Mouse (Mus musculus) gastrocnemius, postnatal 14 days (tissue): ENCODE data around the gene Sdcbp2. TPM values are rescaled to one million over a fixed set of nuclear protein-coding genes. Genes with fewer than 3 reads are reported as not detected.
A peak's percentile ranks its signal among the peaks of the same experiment; 100 is the strongest.
"Not testable (repeated sequence)": the region's sequence is repeated elsewhere in the genome, so short reads cannot be mapped to it uniquely, and the experiment has no call there.

Experiments
- DNase-seq: peaks from one replicate; pipeline ENCODE4 v3.0.0; 2021; ENCODE audit warnings: mixed read lengths
- intact Hi-C: fragments of 180-260 bp; cut with DNase I; formaldehyde crosslinking; loops from one replicate; pipeline ENCODE4 v1.15.1; 2025; ENCODE audit warnings: low total_unique reads
- total RNA-seq, 2 experiments: library from RNA; stranded (reverse); gene quantifications; 2 replicates each; pipeline ENCODE4 v1.2.3; 2021

The Sdcbp2 gene
- total RNA-seq, 2 experiments from 2014 or later, result 0.64 to 0.91 TPM

DNA sequence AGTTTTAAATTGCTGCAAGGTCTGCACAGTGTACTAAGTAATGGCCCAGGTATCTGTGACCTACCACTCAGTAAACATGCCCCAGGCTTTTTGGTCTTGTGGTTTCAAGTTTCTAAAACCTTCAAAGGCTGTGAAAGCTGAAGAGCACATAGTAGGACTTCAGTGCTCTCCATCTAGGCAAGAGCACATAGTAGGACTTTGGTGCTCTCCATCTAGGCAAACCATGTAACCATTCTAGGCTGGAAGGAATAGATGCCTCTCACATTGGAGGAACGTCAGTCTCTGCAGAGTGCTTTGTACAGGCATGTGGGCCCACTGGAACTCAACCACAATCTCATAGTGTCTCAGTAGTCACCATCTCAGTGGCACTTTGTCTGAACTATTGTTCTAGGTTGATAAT lies 8.4 kb upstream of the Sdcbp2 start:
- no peak for DNase-seq
- intact Hi-C loops, result no loop called here

DNA sequence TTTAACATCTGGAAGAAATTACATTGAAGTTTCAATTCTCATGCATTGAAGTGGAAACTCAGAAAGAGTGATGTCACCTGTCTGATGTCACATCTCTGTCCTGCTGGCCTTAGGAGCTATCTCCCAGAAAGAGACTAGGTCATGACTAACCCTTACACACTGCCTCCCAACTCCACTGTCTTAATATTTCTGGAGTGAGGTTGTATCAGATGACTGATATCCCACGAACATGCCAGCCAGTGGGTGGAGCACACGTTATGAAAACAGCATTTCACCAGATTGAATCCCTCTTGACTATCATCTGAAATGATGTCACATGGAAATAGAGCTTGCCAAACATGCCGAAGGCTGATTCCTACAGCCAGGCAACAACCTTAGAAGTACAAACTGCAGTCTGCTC lies 7.4 kb upstream of the Sdcbp2 start:
- intact Hi-C loops, result no loop called here
- no peak for DNase-seq

DNA sequence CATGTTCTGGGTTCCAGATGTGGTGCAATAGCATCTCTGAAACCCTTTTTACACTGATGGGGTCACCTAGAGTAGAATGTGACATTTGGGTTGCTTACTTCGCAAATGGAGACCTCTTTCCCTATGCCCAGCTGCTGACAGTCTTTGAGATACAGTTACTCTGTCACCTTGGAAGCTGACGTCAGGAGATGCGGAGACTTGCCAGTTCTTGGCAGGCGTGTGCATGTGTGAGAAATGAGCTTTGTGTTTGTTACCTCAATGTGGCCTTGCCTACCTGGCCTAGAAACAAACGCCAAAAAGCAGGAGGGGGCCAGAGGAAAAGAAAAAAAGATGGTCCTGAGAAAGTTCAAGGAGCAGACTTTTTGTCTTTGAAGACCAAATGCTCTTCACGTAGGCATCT lies 5.6 kb upstream of the Sdcbp2 start:
- intact Hi-C loops, result no loop called here
- no peak for DNase-seq

DNA sequence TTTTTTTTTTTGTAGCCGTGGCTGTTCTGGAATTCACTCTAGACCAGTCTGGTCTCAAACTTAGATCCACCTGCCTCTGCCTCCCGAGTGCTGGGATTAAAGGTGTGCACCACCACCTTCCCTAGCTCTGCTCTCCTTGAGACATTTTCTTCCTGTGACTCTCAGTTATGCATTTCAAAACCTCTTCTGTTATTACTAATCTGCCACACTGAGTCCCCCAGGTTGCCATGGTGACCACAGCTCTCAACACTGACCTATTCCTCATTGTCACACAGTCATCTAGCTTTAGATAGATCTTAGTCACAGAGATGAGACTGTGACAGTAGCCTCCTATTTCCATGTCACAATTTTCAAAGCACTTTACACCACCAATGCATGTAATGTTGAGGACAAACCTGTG lies 3.0 kb upstream of the Sdcbp2 start:
- no peak for DNase-seq
- intact Hi-C loops, result no loop called here

DNA sequence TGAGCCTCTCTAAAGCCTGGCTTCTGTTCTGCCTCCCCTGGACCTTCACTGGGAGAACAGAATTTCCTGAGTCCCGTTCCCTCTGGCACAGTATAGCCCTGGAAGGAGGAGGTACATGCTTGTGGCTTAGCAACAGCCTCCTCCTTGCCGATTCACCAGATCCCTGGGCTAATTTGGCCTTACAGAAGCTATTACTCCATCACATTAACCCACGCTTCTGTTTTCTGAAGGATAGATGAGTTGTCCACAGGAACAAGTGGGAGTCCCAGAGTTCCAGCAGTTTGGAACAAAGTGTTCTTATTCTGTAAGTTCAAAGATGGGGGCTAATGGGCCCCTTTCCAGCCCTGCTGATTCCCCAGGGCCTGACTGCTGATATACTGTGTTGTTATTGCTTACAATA lies 1.2 kb downstream of the Sdcbp2 start:
- intact Hi-C loops, result no loop called here
- no peak for DNase-seq

DNA sequence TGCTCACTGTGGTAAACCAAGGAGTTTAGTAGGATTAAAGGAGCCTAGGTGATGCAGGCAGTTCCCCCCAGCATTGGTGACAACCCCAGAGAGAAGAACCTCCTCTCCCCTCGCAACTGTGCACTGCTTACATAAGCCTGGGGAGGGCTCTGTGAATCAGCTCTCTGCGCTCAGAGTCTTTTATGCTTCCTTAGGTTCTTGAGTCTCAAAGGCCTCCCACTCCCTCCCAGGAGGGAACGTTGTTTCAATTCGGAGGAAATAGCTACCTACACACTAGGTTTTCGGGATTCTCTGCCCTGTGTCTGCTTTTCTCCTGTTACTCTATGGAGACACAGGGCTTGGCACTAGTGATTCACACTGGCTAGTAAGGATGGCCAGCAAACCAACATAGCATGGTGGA lies 2.2 kb downstream of the Sdcbp2 start:
- DNase-seq, result no peak
- intact Hi-C loops, result no loop called here

DNA sequence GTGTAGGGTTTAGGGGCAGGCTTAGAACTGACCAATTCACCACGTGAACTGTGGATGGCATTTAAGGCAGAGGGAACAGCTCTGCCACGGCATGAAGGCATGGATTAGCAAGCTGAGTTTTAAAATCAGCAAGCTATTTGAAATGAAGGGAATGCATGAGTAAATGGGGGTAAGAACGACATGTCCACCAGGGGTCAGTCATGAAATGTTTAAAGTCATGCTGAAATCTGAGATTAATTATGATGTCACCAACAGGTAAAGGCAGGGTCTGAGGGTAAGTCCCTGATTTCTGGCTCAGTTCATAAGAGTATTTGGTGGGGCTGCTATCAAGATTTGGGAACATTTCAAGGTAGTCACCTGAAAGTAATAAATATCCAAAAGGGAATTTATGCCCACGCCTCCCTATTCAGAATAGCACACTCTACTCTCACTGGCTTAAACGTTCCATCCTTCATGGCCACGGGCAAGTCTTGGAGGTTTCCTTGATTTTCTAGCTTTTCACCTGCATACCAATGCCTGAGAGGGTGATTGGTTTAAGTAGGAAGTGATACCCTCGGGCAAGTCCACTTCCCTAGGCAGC lies 2.8 kb downstream of the Sdcbp2 start:
- no peak for DNase-seq
- intact Hi-C loops, result no loop called here

DNA sequence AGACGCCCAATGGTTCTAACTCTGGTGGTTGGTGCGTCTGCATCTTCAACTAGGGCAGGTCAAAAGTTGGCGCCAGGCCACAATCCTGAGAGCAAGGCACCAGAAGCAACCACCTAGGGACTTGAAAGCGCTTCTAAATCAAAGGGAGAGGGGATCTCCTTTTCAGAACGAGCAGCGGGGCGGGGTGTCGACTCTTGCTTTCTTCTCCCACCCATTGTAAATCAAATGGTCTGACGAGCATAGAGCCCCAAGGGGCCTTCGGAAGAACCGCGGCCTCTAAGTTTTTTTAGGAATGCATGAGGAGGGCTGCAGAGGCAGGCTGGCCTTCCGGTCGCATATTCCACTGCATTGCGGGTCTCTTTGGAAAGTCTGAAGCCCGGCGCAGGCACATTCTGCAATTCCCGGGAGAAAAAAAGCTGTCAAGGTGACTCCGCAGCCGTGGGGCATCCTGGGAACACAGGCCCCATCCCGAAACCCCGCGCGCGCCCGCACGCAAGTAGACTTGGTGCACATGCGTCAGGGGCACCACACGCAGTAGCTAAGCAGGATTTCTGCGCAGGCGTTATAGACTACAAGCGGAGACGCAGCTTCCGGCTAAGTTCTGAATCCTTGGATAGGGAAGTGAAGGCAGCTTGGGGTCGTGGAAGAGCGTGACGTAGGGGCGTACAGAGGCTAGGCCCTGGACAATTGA lies 3.4 kb downstream of the Sdcbp2 start:
- intact Hi-C loops, result no loop called here
- DNase-seq, result peak; percentile 86

DNA sequence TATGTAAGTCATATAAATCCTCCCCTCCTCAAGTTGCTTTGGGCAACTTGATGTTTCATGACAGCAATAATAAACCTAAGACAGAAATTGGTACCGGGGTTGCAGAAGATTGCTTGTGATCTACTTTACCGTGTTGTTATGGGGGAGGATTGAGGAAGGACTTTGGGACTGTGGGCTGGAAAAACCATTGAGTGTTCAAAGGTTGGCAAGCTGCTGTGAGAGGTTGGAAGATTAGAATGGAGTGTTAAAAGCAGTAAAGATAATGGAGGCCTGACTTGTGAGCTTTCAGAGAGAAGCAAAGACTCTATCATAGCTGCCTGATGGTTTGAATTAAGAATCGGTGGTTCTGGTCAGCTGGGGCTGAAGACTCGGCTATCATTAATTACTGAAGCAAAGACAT lies 6.8 kb downstream of the Sdcbp2 start:
- intact Hi-C loops, result no loop called here

DNA sequence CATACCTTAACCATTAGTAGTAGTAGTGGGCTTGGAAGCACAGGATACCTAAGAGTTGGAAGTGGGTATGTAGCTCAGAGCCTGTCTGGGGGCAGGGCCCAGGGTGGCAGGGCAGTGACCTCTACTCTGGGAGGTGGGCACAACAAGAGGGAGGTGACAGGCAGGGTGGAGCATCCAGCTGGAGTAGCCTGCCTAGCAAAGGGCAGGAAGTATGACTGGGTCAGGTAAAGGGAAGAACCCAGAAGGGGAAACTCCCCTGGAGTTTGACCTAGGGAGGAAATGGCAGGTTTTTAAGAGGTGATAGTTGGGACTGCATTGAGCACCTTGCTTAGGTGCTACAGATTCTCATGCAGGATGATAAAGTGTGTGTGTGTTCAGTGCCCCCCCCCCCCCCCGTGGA lies 8.5 kb downstream of the Sdcbp2 start:
- intact Hi-C loops, result loop anchor here (10.0 kb wide), 1 partner anchor 104 kb away; no protein-coding TSS in a partner anchor
- no peak for DNase-seq

More for the DNA sequence above, 6.8 kb downstream of the Sdcbp2 start:
- DNase-seq, result no peak

DNA sequence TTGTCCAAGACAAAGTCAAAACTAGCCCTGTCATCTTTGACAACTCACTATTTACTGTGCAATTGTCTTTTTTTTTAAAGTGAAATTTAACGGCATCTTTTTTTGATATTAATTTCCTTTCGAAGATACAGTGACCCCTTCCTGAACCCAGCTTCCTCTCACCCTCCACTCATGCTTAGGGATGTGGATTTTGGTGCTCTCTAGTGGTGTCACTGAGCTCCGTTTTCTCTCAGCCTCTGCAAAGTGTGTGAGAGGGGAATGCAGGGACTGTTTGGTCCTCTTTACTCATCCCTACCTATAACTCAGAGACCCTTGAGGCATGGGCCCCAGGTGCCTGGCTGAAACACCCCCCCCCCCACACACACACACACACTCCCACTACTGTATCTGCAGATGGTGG lies 13.5 kb downstream of the Sdcbp2 start:
- intact Hi-C loops, result loop anchor here (5.0 to 10.0 kb wide), 2 partner anchors 41 to 99 kb away; no protein-coding TSS in a partner anchor
- DNase-seq, result no peak

DNA sequence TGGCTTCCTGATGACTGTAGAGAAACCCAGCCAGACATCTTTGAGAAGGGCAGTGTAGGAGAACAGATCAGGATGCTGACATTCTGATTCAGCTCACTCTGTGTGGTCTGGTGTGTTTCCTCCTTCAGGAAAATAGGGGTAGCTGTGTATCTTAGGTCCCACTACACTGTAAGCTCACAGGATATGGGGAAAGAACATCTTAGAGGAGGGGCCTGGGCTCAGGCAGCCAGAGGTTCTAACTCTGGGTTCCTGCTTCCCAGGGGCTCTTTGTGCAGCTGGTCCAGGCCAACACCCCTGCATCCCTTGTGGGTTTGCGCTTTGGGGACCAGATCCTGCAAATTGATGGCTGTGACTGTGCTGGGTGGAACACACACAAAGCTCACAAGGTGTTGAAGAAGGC lies 14.4 kb downstream of the Sdcbp2 start:
- intact Hi-C loops, result loop anchor here (5.0 to 10.0 kb wide), 2 partner anchors 40 to 98 kb away; no protein-coding TSS in a partner anchor
- DNase-seq, result no peak

DNA sequence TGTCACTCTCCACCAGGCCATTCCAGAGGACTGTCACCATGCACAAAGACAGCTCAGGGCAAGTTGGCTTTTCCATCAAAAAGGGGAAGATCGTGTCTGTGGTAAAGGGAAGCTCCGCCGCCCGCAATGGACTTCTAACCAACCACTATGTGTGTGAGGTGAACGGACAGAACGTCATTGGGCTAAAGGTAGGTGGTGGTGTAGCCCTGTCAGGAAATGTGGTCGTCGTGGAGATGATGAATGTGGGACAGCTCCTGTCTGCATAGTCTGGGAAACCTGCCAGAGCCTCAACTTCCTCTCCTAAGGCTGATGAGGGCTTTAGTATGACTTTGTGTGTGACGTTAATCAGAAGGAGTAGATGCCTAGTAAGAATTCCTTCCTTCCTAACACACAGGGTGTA lies 14.9 kb downstream of the Sdcbp2 start:
- DNase-seq, result no peak
- intact Hi-C loops, result loop anchor here (5.0 to 10.0 kb wide), 2 partner anchors 40 to 97 kb away; no protein-coding TSS in a partner anchor

DNA sequence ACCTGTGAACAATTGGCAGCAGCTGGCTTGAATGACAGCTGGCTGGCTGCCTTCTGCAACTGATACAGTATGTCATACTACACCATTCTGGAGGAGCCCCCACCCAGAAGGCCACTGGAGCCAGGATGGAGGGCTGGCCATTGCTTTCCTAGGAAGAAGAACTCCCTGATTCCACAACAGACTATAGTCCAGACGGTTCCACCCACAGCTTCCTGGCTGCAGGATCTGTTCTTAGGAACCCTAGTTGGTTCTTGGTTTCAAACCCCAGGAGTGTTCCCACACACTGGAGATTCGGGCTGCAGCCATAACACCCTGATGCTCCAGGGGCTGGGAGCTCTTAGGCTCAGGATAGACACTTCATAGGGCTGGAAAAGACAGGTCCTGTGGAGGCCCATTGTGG lies 25.6 kb downstream of the Sdcbp2 start:
- DNase-seq, result no peak
- intact Hi-C loops, result no loop called here

DNA sequence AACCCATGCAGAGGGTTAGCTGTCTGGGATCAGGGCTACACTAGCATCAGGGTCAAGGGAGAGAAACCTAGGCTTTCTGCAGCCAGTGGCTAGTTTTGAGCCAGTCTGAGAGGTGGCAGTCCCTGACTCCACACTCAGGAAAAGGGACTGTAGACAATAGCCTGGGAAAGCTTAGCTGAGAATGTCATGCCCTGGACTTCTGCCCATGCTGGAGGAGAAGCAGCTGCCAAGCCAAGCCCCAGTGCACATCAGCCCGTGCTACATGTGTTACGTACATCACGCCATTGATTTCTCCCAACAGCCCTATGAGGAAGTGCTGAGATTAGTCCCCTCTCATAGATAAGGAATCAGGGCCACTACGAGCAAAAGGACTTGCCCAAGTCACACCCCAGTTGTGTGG lies 29.7 kb downstream of the Sdcbp2 start:
- intact Hi-C loops, result no loop called here

DNA sequence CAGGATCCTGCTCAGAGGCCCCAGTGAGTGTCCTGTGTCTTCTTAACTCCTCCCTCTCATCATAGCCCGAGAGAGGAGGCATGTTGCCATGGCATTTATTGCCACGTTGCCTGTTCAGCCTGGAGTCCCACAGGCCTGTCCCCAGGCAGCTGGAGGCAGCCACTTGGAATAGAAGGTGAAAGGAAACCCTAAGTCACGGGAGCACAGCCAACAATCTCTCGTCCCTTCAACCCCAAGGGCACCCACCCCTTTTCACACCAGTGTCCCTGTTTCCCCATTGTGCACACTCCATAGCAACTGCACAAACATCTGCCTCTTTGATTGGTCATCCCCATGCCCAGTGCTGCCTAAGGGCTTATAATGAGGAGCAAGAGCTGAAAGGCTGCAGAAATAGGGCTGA lies 31.2 kb downstream of the Sdcbp2 start:
- peak; percentile 27 for DNase-seq
- intact Hi-C loops, result no loop called here

More for the DNA sequence above, 29.7 kb downstream of the Sdcbp2 start:
- no peak for DNase-seq

DNA sequence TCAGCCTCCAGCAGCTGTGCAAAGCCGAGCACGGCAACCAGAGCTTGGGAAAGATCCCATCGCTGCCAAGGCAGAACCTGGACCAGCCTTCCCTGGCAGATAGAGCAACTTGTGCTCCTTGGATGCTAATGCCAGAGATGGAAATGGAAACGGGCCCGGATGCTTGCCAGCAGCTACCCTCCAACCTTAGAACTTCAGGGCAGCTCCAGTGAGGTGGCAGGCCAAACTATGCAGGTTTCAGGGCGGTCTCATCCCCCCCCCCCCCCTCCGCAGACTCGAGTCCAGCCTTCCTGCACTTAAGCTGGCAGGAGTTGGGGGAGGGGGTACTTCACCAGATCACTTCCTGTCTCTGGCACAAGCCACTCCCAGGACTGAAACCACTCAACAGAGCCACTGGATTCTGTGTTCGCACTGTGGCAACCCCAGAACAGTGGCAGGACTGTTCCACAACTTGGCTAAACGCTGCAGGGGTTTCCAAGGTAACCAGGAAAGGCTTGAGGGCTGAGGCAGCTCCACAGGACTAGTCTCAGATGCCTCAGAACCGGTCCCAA lies 33.1 kb downstream of the Sdcbp2 start:
- intact Hi-C loops, result no loop called here
- peak; percentile 62 for DNase-seq

DNA sequence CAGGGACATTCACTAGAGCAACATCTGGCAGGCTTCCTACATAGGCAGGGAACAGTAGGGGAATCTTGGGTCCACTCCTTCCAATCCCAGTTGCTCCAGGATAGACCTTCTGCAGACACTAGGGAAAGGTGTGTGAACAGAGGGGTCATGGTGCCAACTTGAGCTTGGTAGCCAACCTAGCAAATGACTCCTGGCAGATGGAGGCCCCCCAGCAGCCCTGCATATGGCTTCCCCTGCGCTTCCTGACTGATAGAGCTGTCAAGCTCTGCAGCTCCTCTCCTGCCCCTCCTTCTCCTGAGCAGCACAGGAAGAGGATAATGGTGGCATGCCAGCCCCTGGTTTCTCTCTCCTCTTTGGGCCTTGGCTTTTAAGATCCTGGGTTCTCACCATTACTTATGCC lies 36.0 kb downstream of the Sdcbp2 start:
- DNase-seq, result no peak

DNA sequence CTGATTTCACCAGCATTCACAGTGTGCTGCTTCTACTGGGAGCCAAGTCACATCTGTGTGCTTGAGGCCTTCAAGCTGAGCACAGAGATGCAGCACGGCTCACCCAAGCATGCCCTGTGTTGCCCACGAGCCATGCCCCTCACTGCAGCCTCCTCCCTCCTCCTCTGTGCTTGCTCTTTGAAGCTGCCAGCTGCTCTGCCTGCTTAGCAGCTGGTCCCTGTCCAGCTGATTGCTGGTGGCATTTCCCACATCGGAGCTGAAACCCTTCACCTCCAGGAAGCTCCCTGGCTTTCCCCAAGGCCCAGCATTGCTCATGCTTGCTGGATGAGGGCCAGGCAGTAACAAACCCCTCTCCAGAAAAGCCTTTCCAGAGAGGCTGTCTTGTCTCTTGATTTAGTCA lies 37.6 kb downstream of the Sdcbp2 start:
- DNase-seq, result no peak

More for the DNA sequence above, 36.0 kb downstream of the Sdcbp2 start:
- intact Hi-C loops, result no loop called here

DNA sequence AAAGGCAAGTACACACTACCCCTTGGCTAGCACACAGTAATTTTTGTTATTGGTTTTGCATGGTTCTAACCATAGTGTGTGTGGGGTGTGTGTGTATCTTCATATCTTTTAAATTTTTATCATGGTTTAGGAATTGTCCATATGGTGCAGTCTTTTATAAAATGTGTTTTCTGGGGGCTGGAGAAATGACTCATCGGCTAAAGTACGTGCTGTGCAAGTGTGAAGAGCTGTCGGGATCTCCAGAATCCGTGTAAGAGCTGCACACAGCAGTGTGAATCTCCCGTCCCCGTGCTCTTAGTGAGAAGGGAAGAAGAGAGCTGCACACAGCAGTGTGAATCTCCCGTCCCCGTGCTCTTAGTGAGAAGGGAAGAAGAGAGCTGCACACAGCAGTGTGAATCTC lies 43.4 kb downstream of the Sdcbp2 start:
- intact Hi-C loops, DNase-seq: not testable (repeated sequence)

More for the DNA sequence above, 37.6 kb downstream of the Sdcbp2 start:
- intact Hi-C loops, result no loop called here
